Mouse (Mus musculus): Measurements from ENCODE around the gene Lpp.
A peak's percentile ranks its signal among the peaks of the same experiment; 100 is the strongest.

Gene Lpp

DNA sequence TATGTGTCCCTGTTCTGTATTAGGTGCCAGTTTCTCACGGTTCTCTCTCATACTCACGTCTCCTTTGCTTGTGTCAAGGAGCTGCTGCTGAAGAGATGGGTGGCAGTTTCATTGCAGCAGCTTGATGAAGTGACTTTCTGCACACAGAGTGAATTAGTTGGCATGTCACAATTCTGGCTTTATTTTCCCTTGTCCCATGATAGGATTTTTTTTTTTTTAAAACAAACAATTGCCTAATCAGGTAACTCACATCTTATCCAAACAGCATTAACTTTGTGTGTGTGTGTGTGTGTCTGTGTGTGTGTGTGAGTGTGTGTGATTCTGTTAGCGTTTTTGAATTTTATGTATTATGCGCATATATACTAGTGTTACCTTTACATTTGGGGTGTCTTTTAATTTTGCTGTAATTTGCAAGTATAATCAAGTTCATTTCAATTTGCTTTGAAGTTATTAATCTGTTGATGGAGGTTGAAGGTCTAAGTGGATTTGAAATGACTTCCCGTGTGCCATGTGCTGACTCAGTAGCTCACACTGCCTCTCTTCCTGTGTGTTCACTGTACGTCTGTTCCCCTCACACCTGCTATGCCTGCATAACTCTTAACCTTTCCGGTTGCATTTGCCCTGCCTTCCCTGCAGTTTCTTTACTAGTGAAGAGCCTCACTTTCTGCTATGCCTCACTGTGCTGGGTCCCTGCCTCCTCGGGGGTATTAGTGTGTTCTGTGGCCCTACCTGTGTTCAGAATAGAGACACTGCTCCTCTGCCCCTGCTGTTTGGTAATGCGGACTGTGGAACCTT lies 247.9 kb downstream of the Lpp start:
- DNase-seq, result no peak

DNA sequence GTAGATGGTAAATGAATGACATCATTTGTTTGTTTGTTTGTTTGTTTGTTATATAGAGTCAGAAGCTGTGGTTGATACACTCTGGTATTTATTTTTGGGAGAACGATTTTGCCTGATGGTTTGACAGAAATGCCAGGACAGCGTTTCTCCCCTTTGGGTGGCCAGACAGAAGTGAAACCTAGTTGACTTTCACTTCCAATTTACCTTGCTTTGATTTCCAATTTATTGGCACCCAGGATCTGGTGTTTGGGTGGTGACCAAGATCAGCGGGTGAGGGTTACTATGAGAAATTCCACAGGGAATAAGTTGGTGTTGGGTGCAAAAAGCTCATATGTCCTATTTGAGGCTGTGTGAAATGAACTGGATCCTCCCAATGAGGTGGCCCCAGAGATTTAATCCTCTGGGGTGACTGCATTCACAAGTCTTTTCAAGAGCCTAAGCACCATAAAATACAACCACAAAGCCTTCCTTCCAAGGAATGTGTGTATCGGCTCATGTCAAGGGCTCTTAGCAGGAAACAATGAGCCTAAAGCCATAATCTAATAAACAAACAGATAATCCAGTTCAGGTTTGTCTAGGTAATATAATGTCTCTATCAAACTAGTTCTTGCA lies 249.8 kb downstream of the Lpp start:
- DNase-seq, result no peak

DNA sequence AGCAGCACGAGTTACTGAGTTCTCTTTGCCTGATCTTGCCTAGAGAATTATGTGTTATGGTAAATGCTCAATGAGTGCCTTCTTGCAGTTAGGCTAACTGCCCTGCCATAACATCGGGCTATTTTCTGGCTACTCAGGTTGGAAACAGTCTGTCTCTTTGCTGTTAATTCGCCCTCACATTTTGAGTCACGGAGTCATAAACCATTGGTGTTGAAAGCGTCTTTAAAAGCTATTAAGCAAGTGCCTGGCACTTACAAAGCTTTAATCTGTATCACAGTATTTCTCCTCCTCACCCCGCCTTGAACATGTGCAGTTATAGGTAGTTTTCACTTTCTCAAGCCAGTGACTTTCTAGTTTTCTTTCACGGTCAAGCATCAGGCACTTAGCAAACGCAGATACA lies 250.8 kb downstream of the Lpp start:
- no peak for DNase-seq

DNA sequence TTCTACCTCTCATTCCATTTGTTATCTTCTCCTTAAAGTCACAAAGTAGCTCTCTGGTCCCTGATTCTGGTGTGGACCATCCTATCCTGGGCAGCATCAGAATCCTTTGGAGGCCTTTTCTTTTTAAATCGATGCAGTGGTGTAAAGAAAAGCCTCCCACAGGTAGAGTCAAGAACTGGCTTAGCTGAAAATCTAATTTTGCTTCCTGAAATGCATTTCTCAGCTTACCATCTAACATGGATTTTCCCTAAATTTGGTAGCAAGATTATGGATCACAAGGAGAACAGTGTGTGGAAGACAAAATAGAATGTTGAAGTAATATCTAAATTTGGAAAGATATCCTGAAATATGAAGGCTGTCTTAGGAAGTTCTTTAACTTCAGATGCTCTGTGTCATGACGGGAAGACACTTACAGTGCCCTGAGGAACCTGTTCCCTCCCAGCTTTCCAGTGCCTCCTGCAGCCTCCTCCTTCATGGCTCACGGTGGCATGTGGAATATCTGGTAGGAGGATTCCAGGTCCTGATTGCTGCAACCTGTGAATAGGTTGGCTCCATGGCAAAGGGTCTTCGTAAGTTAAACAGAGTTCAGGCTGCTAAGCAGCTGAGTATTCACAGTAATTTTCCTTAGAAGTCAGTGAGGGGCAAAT lies 251.6 kb downstream of the Lpp start:
- no peak for DNase-seq

GRCm38 (mm10) chr16:24645906-24646603 lies 252.7 kb downstream of the Lpp start:
- no peak for DNase-seq

DNA sequence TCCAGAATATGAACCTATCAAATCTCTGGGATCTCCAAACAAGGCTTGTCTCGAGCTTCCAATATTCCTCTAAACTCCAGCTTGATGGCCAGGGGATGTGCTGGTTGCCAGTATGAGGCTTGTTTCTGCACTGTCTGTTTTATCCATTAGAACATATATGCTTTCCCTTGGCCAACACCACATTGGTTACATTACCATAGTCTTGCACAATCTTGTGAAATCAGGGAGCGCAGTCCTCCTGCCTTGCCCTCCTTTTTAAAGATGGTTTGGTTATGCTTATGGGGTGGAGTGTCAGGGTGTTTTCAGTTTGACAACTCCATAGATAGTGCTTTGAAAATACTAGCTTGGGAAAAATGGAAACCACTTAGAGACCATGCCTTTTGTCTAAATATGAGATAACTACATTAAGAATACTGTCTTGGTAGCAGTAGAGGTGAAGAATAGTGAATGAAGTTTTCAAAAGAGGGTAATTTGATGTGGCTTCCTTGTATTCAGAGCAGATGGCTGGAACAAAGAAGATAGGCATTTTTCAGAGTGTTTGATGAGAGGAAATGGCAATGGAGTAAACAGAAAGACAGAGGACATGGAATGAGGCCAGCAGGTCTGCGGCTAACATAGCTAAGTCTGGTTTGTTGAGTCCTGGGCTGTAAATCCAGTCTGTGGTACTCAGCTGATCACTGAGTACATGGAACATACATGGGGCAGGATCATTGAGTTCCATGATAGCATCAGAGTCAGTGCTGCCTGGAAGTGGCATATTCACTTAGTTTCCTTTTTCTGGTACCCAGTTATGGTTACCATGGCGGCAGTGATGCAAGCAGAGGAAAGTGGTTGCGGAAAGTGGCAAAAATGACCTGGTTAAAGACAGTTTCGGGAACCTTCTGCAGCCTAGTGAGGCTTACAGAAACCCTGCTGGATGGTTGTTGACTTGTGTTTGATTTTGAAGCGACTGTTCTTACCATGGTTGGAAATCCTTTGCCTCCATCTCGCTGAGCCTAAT lies 258.6 kb downstream of the Lpp start:
- no peak for DNase-seq

- DNase-seq, result no peak
Measured at GRCm38 (mm10) chr16:24653041-24653440, 259.7 kb downstream of the Lpp start.

GRCm38 (mm10) chr16:24655116-24655515 lies 261.8 kb downstream of the Lpp start:
- no peak for DNase-seq

DNA sequence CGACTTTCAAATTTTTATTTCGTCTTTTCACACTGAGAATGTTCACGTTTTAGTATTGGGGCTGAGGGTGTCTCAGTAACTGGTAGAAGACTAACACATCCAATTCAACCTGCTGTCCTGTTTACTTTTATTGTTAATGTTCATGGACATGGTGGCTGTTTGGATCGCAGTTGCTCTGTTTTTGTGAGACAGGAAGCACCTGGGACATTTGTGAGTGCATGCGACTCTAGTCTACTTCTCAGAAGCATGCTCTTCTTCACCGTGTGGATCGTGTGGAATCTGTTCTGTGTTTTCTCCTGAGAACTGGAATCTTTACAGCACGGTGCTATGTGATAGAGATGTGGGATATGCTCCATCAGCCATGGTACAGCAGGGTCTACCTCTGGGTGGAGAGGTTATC lies 262.7 kb downstream of the Lpp start:
- DNase-seq, result no peak

DNA sequence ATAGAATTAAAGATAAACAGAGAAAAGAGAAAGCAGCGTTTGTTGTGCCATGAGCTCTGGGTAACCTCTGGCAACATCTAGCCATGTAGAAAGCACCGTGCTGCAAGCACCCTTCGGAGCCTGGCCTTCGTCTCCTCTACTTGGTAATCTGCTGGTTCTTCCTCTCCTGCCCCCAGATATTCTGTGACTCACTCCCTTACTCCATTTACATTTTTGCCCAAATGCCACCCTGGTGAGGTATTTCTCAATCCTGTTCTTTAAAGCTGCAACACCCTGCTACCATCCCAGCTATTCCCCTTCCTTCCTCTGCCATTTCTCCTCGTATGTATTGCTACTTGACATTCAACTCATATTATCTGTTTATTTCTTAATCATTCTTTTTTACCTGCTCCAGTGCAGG lies 263.4 kb downstream of the Lpp start:
- no peak for DNase-seq

GRCm38 (mm10) chr16:24659049-24659448 lies 265.7 kb downstream of the Lpp start:
- DNase-seq, result no peak

GRCm38 (mm10) chr16:24664131-24664530 lies 270.8 kb downstream of the Lpp start:
- no peak for DNase-seq

DNA sequence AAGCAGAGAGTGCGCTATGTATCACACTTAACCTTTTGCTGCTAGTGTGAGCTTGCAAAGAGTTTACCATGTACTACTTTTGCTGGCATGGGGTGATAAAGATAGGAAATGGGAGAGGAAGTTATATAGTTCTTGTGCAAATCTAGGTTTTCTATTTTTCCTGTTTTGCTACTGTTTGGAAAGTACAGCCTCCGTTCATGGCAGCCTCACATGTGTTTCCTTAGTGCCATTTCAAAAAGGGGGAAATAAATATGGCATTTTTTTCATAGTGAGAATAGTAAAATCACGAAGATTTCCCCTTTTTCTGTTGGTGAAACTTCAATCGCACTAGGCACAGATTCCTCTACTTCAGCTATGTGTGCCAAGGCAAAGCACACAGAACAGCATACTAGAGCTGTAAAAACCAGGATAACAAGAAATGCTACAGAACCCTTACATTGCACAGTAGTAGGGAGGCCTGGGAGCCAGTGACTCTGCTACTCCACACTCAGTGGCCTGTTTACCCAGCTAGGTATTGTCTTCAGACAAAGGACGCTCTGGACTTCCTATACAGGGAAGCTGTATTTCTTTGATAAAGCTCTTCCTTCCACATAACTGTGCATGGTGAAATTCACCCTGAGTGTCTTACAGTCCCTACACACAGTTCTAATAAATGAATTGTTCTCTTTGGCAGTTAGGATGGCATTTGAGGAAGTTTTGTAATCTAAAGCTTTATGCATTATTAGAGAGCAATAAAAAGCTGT lies 276.6 kb downstream of the Lpp start:
- DNase-seq, result no peak

DNA sequence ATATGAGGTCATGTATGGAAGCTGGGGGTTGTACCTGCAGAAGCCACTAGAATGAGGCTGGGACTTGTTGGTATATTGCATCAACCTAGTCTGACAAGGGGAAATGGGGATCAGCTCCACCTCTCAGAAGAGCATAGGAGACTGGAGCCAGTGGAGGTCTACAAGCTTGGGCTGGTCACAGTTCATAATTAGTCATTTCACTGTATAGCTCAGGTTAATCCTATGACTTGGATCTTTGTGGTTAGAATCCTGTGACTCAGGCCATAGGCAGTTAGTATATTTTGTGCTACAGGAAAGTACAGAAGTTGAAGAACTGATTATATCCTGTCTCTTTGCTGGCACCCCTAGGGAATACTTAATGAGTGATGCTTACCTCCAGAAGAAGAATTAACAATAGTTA lies 285.6 kb downstream of the Lpp start:
- DNase-seq, result no peak

DNA sequence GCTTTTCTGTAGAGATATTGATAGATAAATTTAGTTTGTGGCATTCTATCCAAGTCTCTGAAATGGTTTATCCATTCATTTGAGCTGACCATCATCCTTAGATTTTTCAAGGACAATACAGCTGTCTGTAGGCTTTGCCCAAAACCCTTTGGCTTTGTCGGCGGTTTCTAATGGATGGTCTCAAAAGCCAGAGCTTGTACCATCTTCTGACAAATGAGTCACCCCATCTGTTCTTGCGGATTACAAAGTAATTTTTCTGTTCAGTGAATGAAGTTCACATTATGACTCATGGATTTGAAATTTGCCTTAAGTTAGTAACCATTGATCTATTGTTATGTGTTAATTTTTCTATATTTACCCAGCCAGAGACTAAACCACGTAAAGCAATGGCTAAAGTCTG lies 301.8 kb downstream of the Lpp start:
- DNase-seq, result no peak

DNA sequence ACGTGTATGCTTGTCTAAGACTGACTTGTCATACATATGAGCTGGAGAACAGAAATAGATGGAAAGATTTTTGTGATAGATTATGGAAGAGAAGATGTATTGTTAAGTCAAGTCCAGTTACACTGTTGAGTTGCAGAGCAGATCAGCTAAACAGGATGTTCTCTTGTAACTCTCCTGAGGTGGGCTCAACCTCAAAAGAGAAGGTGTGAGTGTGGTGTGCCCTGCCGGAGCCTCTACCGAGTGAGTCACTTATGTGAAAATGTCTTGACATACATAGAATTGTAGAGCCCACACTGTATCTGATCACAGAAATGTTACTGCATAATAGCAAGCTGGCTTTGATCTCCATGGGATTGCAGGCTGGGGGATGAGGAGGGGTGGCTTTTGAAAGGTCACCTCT lies 310.9 kb downstream of the Lpp start:
- DNase-seq, result no peak

- no peak for DNase-seq
Measured at GRCm38 (mm10) chr16:24723641-24724040, 330.3 kb downstream of the Lpp start.

DNA sequence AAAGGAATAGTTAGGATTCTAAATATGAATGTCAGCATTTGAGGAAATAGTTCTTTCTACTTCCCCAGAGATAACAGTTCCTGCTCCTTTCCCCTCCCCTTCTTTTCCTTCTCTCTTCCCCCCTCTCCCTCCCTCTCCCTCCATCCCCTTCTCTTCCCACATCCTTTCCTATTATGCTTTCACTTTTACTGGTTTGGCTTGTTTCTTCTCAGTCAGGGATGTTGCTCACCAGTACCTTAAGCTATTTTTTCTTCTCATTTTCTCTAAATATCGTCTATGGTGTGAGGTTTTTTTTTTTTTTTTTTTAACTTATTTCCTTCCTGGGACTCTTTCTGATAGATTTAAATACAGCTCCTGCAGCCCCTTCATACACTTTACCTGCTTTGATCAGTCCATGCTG lies 339.4 kb downstream of the Lpp start:
- DNase-seq, result no peak

DNA sequence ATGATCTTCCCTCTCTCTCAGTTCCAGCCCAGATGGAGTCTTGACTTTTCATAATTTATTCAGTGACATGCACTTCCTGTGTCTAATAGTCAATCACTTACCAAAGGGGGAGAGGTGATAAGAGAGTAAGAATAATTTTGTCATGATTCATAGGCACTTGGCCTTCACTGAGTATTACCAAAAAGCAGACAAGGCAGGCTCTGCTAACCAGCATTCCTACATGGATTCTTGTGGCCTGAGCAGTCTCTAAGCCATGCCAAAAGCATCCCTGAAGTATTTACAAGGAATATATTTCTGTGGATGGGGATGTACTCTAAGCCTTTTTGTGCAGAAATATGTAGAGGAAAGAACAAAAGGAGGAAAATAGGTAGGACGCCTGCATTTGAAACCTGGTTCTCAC lies 340.0 kb downstream of the Lpp start:
- DNase-seq, result no peak

DNA sequence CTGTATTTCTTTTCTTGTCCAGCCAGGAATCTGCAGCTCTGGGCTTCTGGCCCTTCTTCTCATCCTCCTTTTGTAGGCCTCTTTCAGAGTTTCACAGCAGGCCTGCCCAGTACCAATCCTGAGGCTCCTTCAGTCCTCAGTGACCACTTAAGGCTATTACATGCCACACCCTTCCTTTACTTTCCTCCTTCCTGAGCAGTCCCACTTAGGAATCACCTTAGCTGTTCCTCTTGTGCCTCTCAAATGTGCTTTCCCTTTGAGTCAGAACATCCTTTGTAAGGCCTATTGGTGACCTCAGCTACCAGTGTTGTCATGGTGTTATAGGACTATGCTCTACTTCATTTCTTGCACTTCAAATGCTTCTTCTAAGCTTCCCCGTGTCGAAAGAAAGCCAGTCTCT lies 342.4 kb downstream of the Lpp start:
- DNase-seq, result no peak

DNA sequence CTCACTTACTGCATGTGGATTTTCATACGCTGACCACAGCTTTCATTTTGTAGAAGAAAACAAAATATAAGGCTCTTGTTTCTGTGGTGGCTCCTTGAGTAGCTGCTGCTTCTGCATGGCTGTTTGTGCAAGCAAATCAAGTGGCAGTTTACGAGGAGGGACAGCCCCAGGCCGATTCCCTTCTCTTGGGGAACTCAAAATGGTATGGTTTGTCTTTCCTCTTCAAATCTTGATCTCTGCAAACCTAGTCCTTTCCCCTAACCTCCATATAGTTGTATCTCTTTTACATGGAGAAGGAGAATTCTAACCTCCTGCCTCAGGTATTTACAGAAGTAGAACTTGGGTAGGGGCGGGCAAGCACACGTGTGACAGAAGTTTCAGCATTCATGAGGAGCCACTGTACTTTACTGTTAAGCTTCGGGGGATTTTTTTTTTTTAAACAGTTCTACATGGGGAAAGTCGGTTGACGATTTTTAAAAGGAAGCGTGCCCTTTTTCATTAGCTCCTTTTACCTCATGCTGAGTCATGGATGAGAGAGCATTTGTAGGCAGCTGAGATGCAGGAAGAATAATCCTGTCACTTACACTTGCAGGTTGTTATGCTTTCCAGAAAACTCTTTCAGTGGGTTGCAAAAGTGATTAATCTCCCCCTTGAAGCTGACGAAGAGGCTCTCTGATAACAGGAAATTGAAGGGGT lies 344.2 kb downstream of the Lpp start:
- DNase-seq, result peak; percentile 5

Measured in embryo, embryonic 11 days (tissue).